Mouse (Mus musculus): Measurements from ENCODE around the gene Mtch1. TPM values are rescaled to one million over a fixed set of nuclear protein-coding genes. Genes with fewer than 3 reads are reported as not detected.

Mtch1 gene
- polyA plus RNA-seq, 1 experiment from 2014 or later: 189 TPM

DNA sequence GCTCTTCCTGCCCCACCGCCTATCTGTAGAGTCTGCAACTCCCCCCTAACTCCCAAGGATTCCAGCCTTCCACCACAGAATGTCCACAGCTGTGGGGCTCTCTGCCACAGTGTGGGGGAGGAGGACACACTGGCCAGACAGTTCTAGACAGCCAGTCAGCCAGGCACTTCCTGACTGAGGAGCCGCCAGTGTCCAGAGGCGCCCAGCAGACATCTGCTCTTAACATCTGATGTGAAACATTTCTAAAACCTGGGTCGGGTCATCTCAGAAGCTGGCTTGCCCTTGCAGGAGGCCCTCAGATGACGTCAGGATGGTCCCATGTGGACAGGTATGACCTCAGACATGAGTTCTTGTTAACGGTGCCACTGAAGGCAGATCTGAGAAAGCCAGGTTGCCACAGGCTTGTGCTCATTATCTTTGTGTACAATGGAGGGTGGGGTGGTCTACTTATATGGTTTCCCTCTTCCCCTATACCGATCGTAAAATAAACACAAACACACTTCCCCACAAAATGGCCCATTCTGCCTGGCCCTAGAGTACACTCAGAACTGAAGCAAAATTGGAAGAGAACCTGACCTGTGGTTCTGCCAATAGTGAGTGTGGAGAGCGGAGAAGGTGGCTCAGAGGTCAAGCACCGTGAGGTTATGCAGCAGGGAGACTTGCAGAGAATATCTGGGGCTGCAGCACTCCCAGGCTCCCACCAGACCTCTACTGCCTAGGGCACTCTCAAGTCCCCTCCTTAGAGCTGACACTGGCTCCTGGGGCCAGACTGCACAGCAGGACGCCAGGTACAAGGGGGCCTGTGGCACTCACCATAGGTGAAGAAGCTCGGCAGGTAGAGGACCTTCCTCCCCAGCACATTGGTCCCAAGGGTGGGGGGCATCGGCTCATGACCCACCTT, 5.5 kb downstream of the Mtch1 start:
- peaks cover 17% of the 10 kb centered on the region for H3K36me3 ChIP-seq (ENCODE audit: control insufficient read depth, insufficient read depth, low read length)
- peak overlapping the region; percentile 35; the same call in 1 of the 2 replicates for H3K9ac ChIP-seq (ENCODE audit: low read length)
- WGBS: 36% methylated on average over 13 of the region's 13 CpGs
- ATAC-seq (ENCODE audit: low FRiP score, low TSS enrichment) (peak; percentile 55), DNase-seq (ENCODE audit: low spot score) (peak; percentile 50)
- peaks cover 2% of the 10 kb centered on the region; the same call in 1 of the 2 replicates for H3K4me1 ChIP-seq (replicated peaks; ENCODE audit: control insufficient read depth, insufficient read depth)
- H3K4me3 ChIP-seq (ENCODE audit: low read depth, low read length): no peak overlapping the region
- peak overlapping the region; percentile 25; the same call in 1 of the 2 replicates for H3K4me2 ChIP-seq (replicated peaks; ENCODE audit: low read depth)
- TF ChIP-seq CTCF (IDR thresholded peaks at IDR 0.05; ENCODE audit: low read depth): no peak
- no peak for TF ChIP-seq EP300 (optimal IDR thresholded peaks at IDR 0.05)
- H3K27ac ChIP-seq (replicated peaks): peak overlapping the region; percentile 88
- H3K9me3 ChIP-seq (ENCODE audit: control insufficient read depth, low read length): no peaks in the 10 kb centered on the region
- no peaks in the 10 kb centered on the region for H3K27me3 ChIP-seq (ENCODE audit: control insufficient read depth, insufficient read depth, low read length)

- peak; percentile 55 for ATAC-seq (ENCODE audit: low FRiP score, low TSS enrichment)
- no peak for TF ChIP-seq EP300 (optimal IDR thresholded peaks at IDR 0.05)
- peak; percentile 58 for TF ChIP-seq CTCF (IDR thresholded peaks at IDR 0.05; ENCODE audit: low read depth)
- H3K4me2 ChIP-seq (replicated peaks; ENCODE audit: low read depth): peak overlapping the region; percentile 25; the same call in 1 of the 2 replicates
- H3K4me1 ChIP-seq (replicated peaks; ENCODE audit: control insufficient read depth, insufficient read depth): peaks cover 2% of the 10 kb centered on the region; the same call in 1 of the 2 replicates
- no peaks in the 10 kb centered on the region for H3K27me3 ChIP-seq (ENCODE audit: control insufficient read depth, insufficient read depth, low read length)
- 23% methylated on average over 9 of the region's 9 CpGs for WGBS
- H3K4me3 ChIP-seq (ENCODE audit: low read depth, low read length): no peak overlapping the region
- peak; percentile 66 for DNase-seq (ENCODE audit: low spot score)
- H3K9me3 ChIP-seq (ENCODE audit: control insufficient read depth, low read length): no peaks in the 10 kb centered on the region
- peaks cover 17% of the 10 kb centered on the region for H3K36me3 ChIP-seq (ENCODE audit: control insufficient read depth, insufficient read depth, low read length)
- H3K9ac ChIP-seq (ENCODE audit: low read length): peak overlapping the region; percentile 35; the same call in 1 of the 2 replicates
- H3K27ac ChIP-seq (replicated peaks): peak overlapping the region; percentile 88
Observed at GRCm38 (mm10) chr17:29341591-29342003, 6.1 kb downstream of the Mtch1 start.

DNA sequence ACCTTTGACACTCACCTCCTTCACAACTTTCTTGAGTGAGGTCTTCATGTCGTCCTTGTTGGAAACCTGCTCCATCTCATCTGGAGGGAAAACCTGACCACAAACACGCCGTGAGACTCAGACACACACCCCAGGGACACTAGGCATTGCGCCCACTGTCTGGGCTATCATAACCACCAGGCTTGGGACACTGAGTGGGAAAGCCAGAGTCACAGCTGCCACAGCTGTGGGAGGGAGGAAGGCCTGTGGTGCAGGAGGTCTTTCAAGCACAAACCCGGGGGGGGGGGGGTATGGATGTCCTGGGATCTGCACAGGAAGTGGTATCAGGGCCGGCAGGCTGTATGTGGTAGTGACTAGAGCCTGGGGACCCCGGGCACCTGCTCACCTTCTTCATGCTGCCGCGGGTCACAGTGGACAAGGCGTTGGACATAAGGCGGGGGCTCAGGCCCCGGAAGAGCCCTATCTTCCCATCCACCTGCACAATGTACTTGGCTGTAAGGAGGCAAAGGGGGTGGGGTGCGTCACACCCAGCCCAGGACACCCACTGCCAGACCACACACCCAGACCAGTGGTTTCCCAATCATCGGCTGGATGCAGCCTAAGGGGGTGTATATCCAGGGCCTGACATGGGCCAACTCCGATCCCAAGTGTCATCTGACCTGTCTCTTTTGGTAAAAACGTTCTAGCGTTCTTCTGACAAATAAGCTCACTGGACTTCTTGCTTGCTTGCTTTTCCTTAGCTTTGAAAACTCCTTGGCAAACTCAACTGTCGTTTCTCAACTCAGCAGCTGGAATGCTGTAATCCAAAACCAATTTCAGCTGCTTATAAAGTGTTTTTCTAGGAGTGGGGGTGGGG, 7.1 kb downstream of the Mtch1 start:
- Histone ChIP-seq H3K4me3 (ENCODE audit: low read depth, low read length) (no peak overlapping the region), H3K9me3 (ENCODE audit: control insufficient read depth, low read length) (no peaks in the 10 kb centered on the region), H3K9ac (ENCODE audit: low read length) (no peak overlapping the region), H3K4me2 (replicated peaks; ENCODE audit: low read depth) (no peak overlapping the region), H3K36me3 (ENCODE audit: control insufficient read depth, insufficient read depth, low read length) (peaks cover 17% of the 10 kb centered on the region), H3K4me1 (replicated peaks; ENCODE audit: control insufficient read depth, insufficient read depth) (peaks cover 2% of the 10 kb centered on the region; the same call in 1 of the 2 replicates), H3K27ac (replicated peaks) (peak overlapping the region; percentile 88), H3K27me3 (ENCODE audit: control insufficient read depth, insufficient read depth, low read length) (no peaks in the 10 kb centered on the region)
- WGBS: 72% methylated on average over 18 of the region's 18 CpGs
- peak; percentile 48; the same call in 1 of the 2 replicates for ATAC-seq (ENCODE audit: low FRiP score, low TSS enrichment)
- TF ChIP-seq EP300 (optimal IDR thresholded peaks at IDR 0.05): no peak
- TF ChIP-seq CTCF (IDR thresholded peaks at IDR 0.05; ENCODE audit: low read depth): no peak
- DNase-seq (ENCODE audit: low spot score): no peak

GRCm38 (mm10) chr17:29339170-29339768, 8.5 kb downstream of the Mtch1 start:
- no peak for ATAC-seq (ENCODE audit: low FRiP score, low TSS enrichment)
- H3K27ac ChIP-seq (replicated peaks): peak overlapping the region; percentile 24; the same call in 1 of the 2 replicates

More at GRCm38 (mm10) chr17:29339170-29339768, 8.5 kb downstream of the Mtch1 start:
- Histone ChIP-seq H3K36me3 (ENCODE audit: control insufficient read depth, insufficient read depth, low read length) (peaks cover 21% of the 10 kb centered on the region), H3K4me1 (replicated peaks; ENCODE audit: control insufficient read depth, insufficient read depth) (peaks cover 2% of the 10 kb centered on the region; the same call in 1 of the 2 replicates), H3K4me2 (replicated peaks; ENCODE audit: low read depth) (no peak overlapping the region), H3K27me3 (ENCODE audit: control insufficient read depth, insufficient read depth, low read length) (no peaks in the 10 kb centered on the region), H3K4me3 (ENCODE audit: low read depth, low read length) (no peak overlapping the region), H3K9ac (ENCODE audit: low read length) (no peak overlapping the region), H3K9me3 (ENCODE audit: control insufficient read depth, low read length) (no peaks in the 10 kb centered on the region)
- no peak for DNase-seq (ENCODE audit: low spot score)
- TF ChIP-seq CTCF (IDR thresholded peaks at IDR 0.05; ENCODE audit: low read depth) (no peak), EP300 (optimal IDR thresholded peaks at IDR 0.05) (no peak)
- WGBS: 76% methylated on average over 11 of the region's 11 CpGs

Data from stomach, postnatal 0 days (tissue).